ENCODE assay signal across 8 mouse cellular contexts in the genomic region with DNA sequence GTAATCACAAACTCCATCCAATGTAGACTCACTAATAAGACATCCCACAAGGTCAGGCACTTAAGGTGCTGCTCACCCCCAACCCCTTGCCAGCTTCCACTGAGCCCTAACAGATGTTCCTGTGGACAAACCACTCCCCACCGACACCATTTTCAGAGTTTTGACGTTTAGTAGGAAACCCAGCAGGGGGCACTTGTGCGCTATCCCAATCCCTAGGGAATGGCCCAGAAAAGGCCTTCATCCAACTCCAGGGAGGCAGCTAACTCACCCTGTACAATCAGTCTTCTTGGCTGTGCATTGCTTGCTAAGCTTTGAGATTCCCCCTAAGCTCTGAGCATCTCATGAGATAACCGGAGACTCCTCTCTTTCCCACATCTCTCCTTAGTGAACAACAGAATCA.
DNase-seq lines count a peak whose midpoint lies in the region; ATAC-seq and TF ChIP-seq lines count a peak whose summit lies in the region.

No protein-coding gene starts in this region.

- no peaks in the 10 kb centered on the region for H3K36me3 ChIP-seq in kidney, embryonic 15.5 days
- H3K36me3 ChIP-seq in kidney, adult 2 months (ENCODE audit: control insufficient read depth, insufficient read depth, low read length): no peaks in the 10 kb centered on the region
- no peaks in the 10 kb centered on the region for H3K36me3 ChIP-seq in hindbrain, embryonic 12.5 days

- TF ChIP-seq POLR2A in kidney, adult 2 months (IDR thresholded peaks at IDR 0.05; ENCODE audit: low read depth, low read length): no peak

- no peak for ATAC-seq in kidney, embryonic 15.5 days (replicated peaks; ENCODE audit: low FRiP score)
- no peak for ATAC-seq in monocyte, adult 5-6 weeks (replicated peaks; ENCODE audit: insufficient number of reproducible peaks, low FRiP score, low TSS enrichment, poor library complexity, severe bottlenecking)
- no peak for ATAC-seq in erythroblast, adult 5-6 weeks (replicated peaks; ENCODE audit: low FRiP score, poor library complexity, severe bottlenecking)
- ATAC-seq in hindbrain, embryonic 12.5 days (ENCODE audit: low FRiP score): no peak

- H3K9ac ChIP-seq in kidney, embryonic 15.5 days: no peak overlapping the region
- no peak overlapping the region for H3K9ac ChIP-seq in hindbrain, embryonic 12.5 days

- 44% methylated on average over 4 of the region's 4 CpGs for WGBS in kidney, embryonic 15.5 days
- WGBS in kidney, adult 2 months: 42% methylated on average over 4 of the region's 4 CpGs
- 60% methylated on average over 4 of the region's 4 CpGs for WGBS in hindbrain, embryonic 12.5 days

- no peak overlapping the region for H3K4me3 ChIP-seq in kidney, embryonic 15.5 days (replicated peaks)
- H3K4me3 ChIP-seq in kidney, adult 2 months (ENCODE audit: insufficient read depth, low read depth, low read length): no peak overlapping the region
- H3K4me3 ChIP-seq in hindbrain, embryonic 12.5 days: no peak overlapping the region

- no peaks in the 10 kb centered on the region for H3K4me1 ChIP-seq in kidney, embryonic 15.5 days
- H3K4me1 ChIP-seq in kidney, adult 2 months (ENCODE audit: control insufficient read depth, insufficient read depth, low read length): no peaks in the 10 kb centered on the region
- H3K4me1 ChIP-seq in hindbrain, embryonic 12.5 days: peaks cover 11% of the 10 kb centered on the region

- H3K9me3 ChIP-seq in kidney, embryonic 15.5 days (replicated peaks): no peaks in the 10 kb centered on the region
- H3K9me3 ChIP-seq in hindbrain, embryonic 12.5 days (replicated peaks): no peaks in the 10 kb centered on the region

- peak; percentile 51; the same call in 1 of the 2 replicates for TF ChIP-seq CTCF in kidney, adult 2 months (conservative IDR thresholded peaks at IDR 0.05; ENCODE audit: insufficient read depth, insufficient read length, low read depth, low read length)

- DNase-seq in kidney, adult 18-20 months: peak; percentile 46
- peak; percentile 20 for DNase-seq in adipocyte (ENCODE audit: low spot score)
- peak; percentile 35 for DNase-seq in kidney, adult 2 months
- DNase-seq in lung, postnatal 36 days: peak; percentile 16

- no peak overlapping the region for H3K4me2 ChIP-seq in kidney, embryonic 15.5 days
- no peak overlapping the region for H3K4me2 ChIP-seq in hindbrain, embryonic 12.5 days (replicated peaks)

- no peak overlapping the region for H3K27ac ChIP-seq in kidney, embryonic 15.5 days
- no peak overlapping the region for H3K27ac ChIP-seq in kidney, adult 2 months (ENCODE audit: insufficient read depth, low read depth, low read length)
- H3K27ac ChIP-seq in hindbrain, embryonic 12.5 days: no peak overlapping the region

- H3K27me3 ChIP-seq in kidney, embryonic 15.5 days: no peaks in the 10 kb centered on the region
- H3K27me3 ChIP-seq in kidney, adult 2 months (replicated peaks; ENCODE audit: control insufficient read depth, insufficient read depth, low read length): no peaks in the 10 kb centered on the region
- H3K27me3 ChIP-seq in hindbrain, embryonic 12.5 days: no peaks in the 10 kb centered on the region
